Mouse (Mus musculus) spleen, postnatal 36 days (tissue): ENCODE results near the gene Eml2.

ENCODE experiments used
- DNase-seq, 2 experiments: peaks; one replicate each; pipeline ENCODE4 v3.0.0; 2022; ENCODE audit warnings: low spot score in 2 of 2, mixed read lengths in 1 of 2

Gene Eml2

DNA sequence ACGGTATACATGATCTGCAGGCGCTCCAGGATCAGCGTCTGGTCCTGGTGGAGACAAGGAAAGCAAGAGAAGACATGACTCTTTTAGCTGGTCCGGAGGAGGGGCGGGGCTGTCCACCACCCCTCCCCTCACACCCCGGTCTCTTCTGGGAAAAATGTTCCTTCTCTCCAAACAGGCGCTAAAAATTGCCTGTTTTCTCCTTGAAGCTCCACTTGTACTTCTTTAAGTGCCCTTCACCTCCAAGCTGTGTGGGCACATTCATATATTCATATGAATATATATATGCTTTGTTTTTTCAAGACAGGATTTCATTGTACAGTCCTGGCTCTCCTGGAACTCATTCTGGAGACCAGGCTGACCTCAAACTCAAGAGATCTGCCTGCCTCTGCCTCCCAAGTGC is 13.3 kb upstream of the Eml2 start:
- DNase-seq, result no peak

DNA sequence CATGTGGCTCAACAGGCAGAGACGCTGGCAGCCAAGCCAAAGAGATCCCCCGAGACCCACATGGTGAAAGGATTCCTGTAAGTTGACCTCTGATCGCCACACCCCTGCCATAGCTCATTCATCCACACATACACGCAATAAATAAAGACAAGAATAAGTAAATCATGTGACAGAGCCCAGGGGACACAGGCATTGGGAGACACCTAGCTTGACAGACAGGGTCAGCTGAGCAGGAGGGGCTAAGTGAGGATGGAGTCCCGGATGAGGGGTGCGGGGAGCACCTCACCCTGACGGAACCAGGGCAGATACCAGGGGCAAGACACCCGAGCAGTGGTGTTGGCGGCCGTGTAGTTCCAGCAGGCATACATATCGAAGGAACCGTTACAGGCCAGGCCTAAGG is 12.5 kb upstream of the Eml2 start:
- no peak for DNase-seq

DNA sequence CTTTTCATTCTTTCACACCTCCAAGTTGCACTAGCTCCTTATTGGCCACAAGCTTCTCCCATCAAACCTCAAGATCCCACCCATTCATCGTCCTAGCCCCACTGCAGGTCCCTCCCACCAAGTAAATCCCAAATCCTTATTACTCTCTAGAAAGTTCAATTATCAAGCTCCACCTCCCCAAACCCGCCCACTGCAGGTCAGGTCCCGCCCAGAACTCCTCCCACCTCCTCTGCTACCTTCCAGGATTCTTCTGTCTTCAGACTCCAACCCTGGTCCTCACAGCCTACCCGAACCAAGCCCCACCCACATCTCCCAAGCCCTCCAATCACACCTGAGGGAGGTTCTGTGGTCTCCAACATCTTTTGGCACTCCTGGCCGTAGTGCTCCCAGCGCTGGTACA is 12.0 kb upstream of the Eml2 start:
- DNase-seq, result no peak

DNA sequence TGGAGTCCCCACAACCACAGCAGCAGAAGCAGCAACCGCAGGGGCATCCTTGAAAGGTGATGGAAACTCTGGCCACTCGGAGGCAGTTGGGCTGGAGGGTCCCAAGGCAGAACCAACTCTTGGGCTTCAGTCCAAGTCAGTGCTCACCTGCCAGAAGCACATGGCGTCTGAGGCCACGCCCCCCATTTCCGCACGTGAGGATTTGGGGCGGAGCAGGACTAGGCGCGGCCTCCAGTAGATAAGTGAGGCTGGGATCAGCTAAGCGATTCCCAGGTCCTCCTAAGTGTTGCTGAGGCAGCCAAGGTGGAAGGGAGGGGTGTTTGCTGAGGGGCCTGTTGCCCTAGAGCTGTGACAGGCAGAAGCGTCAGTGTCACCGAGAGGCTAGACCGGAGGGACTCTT is 11.2 kb upstream of the Eml2 start:
- no peak for DNase-seq

DNA sequence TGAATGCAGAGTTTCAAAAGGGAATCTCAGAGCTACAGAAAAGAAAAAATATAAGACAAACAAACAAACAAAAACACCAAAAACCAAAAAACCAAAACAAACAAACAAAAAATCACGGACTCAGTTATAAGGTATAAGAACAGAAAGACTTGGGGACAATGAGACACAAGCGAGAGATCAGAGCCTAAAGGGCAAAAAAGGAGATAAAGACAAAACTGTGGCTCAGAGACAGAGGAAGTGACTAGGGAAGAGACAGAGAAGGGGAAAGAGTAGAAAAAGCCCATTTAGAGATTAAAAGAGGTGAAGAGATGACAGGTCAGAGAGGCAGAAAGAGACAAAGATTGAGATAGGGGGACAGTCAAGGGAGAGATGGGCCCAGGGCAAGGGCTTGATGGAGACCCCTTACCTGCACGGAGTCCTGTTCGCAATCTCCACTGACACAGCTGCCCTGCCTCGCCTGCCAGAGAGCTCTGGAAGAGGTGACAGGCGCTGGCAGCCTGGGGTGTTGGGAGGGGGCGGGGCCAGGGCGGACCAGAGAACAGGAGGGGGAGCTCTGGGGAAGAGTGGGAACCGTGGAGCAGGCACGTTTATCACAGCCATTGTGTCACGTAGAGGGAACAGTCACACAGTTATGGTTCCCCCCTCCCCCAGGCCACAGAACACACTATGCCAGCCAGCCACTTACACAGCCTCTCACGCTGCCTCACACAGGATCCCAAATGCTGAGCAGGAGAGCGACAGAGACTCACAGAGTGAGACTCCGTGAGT is 10.4 kb upstream of the Eml2 start, which contains the start of gene Gipr:
Gene Gipr, minus strand, starts transcription at position 472 of the 768 bp plus-strand sequence.
- DNase-seq, result no peak

DNA sequence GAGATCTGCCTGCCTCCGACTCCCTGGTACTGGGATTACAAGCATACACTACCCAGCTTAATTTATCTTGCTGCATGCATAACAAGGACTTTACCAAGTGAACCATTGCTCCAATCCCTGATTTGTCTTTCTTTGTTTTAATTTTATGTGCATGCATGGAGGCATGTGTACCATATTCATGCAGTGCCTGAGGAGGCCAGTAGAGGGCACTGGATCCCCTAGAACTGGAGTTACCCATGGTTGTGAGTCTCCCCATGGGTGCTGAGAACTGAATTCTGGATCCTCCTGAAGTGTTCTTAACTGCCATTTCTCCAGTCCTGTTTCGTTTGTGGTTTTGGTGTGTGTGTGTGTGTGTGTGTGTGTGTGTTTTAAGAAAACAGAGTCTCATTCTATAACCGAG is 9.2 kb upstream of the Eml2 start:
- DNase-seq, result no peak

DNA sequence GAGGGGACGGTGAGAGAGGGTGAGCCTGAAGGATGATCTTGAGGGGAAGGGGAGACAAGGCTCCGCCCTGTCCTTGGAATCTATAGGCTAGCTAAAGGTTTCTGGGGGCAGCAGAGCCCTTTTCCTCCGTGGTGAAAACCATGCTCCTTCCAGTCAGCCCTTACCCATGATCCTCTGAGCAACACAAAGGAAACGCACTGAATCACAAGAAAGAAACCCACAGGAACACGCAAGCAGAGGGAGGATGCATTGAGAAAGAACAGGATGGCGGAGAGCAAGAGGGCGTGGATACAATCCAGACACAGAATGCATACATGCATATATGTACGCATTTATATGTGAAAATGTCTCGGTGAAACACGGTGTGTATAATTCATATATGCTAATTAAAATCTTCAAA is 6.7 kb upstream of the Eml2 start:
- no peak for DNase-seq

DNA sequence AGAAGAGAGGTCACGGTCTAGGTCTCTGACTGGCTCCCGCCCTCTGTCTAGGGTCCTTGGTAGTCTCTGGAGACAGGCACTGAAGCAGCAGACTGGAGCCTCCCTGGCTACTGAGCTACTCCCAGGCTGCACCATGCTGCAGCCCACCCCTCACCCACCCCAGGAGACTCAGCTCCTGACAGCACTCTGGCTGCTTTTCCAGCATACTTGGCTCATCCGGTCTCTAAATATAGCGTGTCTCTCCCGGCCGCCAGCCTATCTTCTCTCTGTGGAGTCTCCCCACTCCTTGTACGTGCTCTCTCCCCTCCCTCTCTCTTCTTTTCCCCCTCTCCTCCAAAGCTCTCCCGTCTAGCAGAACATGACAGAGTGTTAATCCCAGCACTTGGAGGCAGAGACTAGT is 6.1 kb upstream of the Eml2 start:
- no peak for DNase-seq

DNA sequence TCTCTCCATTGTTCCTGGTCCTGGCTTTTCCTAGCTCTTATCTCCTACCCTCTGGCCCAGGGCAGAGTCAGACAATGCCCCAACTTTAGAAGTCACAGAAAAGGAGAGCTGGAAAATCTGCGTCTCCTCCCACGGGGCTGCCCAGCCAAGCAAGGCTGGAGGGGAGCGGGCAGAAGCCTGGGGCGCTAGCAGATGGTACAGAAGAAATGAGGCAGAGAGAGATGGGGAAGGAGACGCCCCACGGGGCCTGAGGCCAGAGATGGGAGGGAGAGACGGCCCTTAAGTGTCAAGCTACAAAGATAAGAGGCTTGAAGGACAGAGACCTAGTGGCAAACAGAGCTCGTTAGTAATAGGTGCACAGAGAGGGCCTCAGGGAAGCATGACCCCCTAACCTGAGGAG is 4.4 kb upstream of the Eml2 start:
- DNase-seq, result no peak

DNA sequence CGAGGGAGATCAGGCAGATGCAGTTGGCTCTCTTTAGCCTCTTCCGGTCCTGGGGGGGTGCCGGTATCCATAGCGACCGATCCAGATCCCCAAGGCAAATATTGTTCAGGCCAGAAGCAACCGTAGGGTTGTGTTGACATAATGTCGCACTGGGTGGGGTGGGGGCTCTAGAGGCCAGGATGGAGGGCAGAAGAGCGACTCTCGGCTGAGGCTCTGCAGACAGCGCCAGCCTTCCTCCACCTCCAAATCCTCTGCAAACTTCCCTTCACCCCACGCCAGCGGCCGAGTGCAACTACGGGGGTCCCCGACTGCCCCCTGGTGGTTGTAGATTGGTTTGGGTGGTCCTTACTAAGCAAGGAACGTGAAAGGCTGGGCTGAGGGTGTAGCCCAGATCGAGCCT is 3.3 kb upstream of the Eml2 start:
- peak; percentile 60 to 65 for DNase-seq

DNA sequence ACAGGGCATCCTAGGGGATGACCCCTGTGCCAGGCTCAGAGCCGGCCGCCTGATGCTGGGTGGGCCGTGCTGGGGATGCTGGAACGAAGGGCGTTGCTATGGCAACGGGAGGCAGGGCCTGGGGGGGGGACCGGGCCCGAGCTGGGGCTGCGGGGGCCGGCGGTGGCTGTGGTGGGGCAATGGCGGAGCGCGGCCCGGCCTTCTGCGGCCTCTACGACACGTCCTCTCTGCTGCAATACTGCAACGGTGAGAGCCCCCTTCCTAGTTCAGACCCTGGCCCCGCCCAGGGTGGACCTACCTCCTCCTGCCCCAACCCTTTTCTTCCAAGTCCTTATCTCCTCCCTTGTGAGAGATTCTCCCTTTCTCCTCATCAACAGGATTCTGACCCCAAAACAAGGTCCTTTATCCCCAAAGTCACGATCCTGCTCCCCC is 311 bp downstream of the Eml2 start:
- DNase-seq, result no peak

DNA sequence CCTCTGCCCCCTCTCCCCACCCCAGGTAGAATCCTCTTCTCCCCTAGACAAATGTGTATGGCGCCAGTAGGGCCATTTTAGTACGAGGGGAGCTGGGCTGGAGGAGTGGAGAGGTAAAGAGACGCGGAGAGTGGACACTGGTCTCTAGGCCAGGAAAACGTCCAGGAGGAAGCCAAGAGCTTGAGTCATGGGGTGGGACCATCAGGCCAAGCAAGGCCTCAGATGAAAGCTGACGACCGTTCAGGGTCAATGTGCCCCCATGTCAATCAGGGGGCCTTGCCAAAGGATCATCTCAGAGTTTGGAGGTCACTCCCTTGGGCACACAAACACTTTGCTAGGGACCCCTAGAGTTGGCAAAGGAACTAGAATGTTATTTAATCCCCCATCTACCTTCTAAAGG is 995 bp downstream of the Eml2 start:
- DNase-seq, result no peak

DNA sequence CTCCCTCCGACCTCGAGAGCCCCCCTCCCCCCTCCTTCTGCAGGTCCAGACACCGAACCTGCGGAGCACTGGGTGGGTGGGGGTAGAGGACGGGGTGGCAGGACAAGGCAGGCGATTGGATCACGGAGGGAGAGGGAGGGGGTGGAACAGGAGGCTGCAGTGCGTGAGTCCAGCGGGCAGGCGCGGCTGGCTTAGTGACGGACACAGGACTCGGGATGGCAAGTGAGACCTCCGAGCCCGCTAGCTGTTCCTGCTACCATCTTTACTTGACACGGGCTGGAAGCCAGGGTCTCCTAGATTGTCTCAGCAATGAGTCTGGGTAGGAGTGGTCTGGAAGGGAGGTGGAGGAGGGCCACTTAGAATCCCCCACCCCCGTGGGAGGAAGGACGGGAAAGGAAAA is 1.8 kb downstream of the Eml2 start:
- no peak for DNase-seq

DNA sequence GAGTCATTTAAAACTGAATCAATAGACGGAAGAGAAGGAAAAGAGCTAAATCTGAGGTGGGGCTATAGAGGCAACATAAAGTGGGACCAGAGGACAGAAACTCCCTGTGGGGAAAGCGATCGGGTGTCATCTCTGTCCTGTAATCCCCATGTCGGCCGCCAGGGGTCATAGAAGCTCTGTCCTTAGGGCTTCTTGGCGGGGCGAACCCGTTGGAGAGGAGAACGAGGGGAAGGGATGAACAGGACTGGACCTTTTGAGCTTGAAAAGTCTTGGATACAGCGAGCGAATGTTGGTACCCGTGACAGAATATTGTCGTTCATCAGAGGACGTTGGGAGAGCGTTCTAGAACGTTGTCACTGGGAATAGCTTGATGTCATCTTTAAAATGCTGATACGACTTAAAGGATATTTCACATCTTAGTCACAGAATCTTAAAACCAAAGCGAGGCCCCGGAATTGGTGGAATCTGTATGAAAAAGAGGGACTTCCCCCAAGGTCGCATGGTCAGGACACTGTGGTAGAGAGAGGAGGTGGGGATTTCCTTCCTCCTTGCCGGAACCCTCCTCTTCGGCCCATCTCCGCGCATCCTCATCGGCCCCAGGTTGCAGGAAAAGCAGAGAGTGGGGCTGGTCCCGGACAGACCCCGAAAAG is 2.3 kb downstream of the Eml2 start:
- peak; percentile 63 to 74 for DNase-seq

DNA sequence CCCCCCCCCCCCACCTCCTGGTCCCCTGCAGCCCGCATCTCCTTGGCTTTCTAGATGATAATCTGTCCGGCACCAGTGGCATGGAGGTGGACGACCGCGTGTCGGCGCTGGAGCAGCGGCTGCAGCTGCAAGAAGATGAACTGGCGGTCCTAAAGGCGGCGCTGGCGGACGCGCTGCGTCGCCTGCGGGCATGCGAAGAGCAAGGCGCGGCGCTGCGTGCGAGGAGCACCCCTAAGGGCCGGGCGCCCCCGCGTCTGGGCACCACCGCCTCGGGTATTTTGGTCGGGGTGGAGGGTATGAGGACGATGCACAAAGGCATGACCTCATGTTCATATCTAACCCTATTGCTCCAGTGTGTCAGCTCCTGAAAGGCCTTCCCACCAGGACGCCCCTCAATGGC is 3.0 kb downstream of the Eml2 start:
- DNase-seq, result peak; percentile 65 to 70

DNA sequence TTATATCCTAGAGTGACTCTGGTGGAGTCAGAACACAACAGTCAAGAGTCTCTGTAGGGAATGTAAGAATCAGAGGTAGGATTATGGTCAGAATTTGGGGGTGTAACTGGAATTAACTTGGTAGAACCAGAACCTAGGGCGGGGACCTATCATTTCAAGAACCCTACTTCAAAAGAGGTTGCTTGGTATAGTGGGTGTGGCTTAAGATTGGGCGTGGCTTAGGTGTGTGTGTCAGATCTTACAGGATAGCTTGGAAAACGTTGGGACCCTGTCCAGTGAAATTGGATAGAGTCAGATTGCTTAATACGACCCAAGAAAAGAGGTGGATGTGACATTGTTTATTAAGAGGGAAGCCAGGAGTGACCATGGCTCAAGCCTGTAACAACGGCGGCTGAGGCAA is 3.7 kb downstream of the Eml2 start:
- no peak for DNase-seq

DNA sequence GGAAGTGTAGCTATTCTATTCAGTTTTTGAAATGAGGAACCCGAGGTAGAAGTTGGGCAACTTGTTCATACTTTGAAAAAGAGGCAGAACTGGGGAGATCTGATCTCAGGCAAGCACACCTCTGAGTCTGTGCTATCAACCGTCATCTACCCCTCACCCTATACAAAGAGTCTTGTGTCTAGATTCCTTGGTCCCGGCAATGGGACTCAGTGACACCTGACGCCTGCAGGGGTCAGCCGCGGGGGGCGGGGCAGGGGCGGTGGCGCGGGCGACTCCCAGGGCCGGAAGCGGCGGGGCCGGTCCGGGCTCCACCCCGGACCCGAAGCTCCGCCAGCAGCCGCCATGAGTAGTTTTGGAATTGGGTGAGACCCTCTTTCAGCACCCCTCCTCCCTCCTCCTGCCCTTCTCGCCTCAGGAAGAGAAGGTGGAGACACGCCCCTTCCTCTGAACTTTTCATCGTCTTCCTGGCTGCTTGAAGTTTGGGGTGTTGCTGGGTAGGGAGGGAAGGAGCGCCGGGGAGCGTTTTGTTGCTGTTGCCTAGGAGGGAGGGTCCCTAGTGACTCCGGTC is 4.7 kb downstream of the Eml2 start:
- DNase-seq, result peak; percentile 16 to 46

DNA sequence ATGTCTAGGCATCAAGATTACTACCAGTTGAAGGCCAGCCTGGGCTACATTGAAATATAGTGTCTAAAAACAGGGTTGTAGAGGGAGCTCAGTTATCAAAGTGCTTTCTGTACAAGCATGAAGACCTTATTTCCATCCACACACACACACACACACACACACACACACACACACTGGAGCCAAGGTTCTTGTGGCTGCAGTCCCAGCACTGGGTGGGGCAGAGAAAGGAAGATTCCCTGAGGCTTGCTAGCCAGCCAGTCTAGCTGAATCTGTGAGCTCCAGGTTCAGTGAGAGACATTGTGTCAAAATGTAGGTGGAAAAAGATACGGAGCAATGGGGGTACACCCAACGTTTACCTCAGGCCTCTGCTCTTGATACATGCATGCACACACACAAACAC is 8.0 kb downstream of the Eml2 start:
- DNase-seq, result no peak

DNA sequence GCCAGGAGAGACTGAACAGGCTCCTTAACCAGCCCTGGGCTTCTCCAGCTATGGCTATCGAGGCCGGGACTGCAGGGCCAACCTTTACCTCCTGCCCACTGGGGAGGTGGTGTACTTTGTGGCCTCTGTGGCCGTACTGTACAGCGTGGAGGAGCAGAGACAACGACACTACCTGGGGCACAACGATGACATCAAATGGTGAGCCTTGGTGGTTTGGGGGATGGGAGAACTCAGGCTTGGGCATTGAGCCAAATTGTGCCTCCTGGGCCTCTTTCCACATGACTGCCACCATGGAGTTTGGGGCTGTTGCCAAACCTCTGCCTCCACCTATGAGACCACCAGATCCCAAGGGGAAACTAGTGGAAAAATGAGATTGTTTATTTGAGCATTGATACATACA is 8.5 kb downstream of the Eml2 start:
- DNase-seq, result no peak

DNA sequence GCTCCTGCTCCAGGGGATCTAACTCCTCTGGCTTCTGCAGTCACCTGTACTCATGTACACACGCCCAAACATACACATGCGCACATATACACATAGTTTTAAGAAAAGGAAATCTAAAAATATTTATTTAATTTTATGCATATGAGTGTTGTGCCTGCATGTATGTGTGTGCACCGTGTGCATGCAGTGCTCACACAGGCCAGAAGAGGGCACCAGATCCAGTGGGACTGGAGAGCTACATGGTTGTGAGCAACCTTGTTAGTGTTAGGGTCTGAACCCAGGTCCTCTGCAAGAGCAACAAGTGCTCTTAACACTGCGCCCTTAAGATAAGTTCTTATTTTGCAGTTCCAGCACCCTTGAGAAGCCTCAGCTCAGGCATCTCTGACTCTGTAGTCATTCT is 18.5 kb downstream of the Eml2 start:
- no peak for DNase-seq

DNA sequence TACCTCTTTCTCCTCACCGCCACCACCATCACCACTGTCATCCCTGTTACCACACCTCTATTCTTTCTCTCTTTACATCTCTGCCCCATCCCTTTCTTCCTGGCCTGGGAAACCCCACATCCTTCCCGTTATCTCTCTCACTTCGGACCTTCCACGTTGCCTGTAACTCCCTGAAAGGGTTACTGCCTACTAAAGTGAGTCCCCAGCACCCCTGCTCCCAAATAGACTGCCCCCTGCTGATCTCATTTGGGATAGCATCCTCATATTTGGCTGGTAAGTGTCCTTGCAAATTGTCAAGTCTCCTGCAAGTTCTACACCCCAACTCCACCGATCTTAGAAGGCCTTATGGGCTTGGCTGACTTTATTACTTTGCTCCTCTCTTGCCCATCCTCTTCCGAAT is 20.5 kb downstream of the Eml2 start:
- DNase-seq, result no peak

DNA sequence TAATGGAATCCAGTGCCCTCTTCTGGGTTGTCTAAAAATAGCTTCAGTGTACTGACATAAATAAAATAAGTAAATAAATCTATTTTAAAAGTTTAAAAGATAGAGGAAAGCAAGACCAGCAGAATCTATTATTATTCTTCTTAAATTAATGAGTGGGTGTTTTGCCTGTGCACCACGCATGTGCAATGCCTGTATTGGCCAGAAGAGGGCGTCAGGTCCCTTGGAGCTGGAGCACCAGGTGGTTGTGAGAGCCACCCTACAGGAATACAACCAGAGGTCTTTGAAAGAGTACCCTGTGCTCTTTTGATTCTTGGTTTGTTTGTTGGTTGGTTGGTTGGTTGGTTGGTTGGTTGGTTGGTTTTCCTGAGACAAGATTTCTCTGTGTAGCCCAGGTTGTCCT is 21.8 kb downstream of the Eml2 start:
- DNase-seq, result no peak

DNA sequence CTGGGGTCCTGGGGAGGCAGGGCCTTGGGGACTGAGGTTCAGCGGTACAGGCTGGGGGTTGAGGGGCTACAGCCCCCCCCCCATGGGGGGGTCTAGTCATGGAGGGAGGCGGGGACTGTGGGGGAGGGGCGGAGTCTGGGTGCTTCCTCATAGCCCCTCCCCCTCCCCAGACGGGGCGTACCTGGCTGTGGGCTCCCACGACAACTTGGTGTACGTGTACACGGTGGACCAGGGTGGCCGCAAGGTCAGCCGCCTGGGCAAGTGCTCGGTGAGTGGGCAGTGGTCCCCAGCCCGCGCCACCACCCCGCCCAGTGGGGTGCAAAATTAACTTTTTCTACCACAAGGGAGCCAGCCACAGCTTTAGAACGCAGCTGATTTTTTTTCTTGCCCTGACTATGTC is 25.4 kb downstream of the Eml2 start:
- no peak for DNase-seq
